Mouse (Mus musculus): ENCODE results near the gene Stn1.

DNA sequence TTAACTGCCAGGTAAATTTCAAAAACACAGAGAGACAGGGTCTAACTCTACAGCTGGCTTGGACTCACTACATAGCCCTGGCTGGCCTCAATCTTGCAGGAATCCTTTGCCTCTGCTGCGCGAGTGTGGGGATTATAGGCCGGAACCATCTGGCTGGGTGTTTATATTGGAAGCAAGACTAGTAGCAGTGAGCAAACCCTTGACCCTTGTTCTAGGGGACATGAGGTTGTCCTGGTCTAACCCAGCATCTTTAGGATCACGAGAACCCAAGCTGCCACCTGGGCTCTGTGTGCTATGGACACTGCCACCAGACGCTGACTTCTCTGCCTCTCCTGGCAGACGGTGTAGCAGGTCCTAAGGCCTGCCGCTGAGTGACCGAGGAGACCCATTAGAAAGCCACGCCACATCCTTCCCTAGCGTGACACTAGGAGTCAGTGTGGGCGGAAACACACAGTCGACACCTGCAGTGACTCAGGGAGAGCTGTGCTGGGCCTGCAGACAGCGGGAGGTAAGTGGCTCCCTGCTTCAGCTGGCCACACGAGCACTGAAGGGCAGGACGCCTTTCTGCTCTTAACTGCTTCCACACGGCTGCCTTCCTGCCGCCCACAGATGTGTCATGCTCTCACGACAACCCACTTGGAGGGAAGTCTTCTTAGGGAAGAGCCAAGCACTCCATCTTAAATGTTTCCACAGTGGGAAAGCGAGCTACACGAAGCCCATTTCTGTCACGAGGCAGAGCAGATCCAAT lies 10.9 kb downstream of the Stn1 start:
- TF ChIP-seq GATA1 (IDR thresholded peaks at IDR 0.05; ENCODE audit: borderline replicate concordance, low read length) (no peak), FLI1 (IDR thresholded peaks at IDR 0.05; ENCODE audit: low read length) (no peak)
